Mouse (Mus musculus) left cerebral cortex, postnatal 14 days (tissue): ENCODE results near the gene Keap1. TPM values are rescaled to one million over a fixed set of nuclear protein-coding genes. Genes with fewer than 3 reads are reported as not detected.

Experiments used
- DNase-seq, 2 experiments: peaks; one replicate each; pipeline ENCODE4 v3.0.0; 2021 to 2022; ENCODE audit warnings: low spot score in 2 of 2, mixed read lengths in 1 of 2
- intact Hi-C: fragments of 180-260 bp; cut with DNase I; formaldehyde crosslinking; loops from one replicate; pipeline ENCODE4 v1.15.1; 2025
- total RNA-seq, 2 experiments: library from RNA; stranded (reverse); gene quantifications; 2 replicates each; pipeline ENCODE4 v1.2.3; 2021

Keap1 gene
- total RNA-seq, 2 experiments from 2014 or later, result 47.2 to 50.5 TPM

- intact Hi-C loops, result no loop called here
Observed at GRCm38 (mm10) chr9:21210821-21211220, 28.3 kb downstream of the Keap1 start.

DNA sequence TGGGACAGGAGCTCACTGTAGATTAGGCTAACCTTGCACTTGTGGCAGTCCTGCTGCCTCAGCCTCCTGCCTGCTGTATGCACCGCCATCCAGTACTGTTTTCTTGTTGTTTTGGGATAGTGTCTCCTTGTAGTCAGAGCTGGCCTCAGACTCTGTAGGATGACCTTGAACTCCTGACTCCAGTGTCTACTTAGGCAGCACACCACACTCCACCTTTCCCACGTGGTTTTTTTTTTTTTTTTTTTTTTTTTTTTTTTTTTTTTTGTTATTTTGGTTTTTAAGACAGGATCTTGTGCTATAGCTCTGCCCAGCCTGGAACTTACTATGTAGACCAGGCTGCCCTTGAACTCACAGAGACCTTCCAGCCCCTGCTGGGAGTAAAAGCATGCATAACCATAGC lies 30.5 kb downstream of the Keap1 start:
- DNase-seq, result no peak
- intact Hi-C loops, result no loop called here

More at GRCm38 (mm10) chr9:21210821-21211220, 28.3 kb downstream of the Keap1 start:
- DNase-seq, result no peak

DNA sequence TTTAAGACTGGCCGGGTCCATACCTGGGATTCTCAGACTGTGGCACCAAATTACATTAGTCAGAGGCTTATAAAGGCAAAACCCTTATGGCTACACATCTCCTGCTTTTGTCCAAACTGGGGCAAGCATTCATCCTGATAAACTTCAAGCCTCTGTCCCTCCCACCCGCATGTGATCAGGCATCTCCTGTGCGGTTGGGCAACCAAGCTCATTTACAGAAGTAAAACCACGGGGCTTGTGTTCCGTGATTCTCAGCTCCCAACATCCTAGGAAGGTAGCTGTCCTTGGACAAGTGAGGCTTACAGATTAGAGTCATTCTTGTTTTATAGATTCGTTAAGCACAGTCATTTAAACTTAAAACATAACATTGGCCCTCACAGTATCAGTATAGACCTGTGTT lies 32.3 kb downstream of the Keap1 start:
- intact Hi-C loops, result no loop called here

GRCm38 (mm10) chr9:21204528-21205272 lies 34.5 kb downstream of the Keap1 start:
- DNase-seq, result peak; percentile 22 to 70
- intact Hi-C loops, result no loop called here

More for the DNA sequence above, 32.3 kb downstream of the Keap1 start:
- DNase-seq, result no peak

DNA sequence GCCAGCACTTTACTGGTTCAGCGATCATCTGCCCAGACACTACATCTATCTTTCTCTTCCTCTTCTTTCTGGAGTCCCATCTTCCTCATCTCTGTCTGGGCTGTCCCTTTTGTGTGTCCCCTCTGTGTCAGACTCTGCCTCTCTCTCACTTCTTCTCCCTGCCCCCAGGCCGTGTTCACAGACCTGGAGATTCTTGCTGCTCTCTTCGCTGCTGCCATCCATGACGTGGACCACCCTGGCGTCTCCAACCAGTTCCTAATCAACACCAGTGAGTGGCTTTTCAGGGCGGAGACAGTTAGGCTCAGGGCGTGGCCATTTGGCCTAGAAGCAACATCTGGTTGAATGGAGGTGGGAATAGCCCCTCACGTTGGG lies 35.0 kb downstream of the Keap1 start:
- no peak for DNase-seq
- intact Hi-C loops, result no loop called here

GRCm38 (mm10) chr9:21198960-21199359 lies 40.2 kb downstream of the Keap1 start:
- intact Hi-C loops, result loop anchor here (5.0 kb wide), 1 partner anchor 37 kb away; no protein-coding TSS in a partner anchor
- no peak for DNase-seq

- intact Hi-C loops, result loop anchor here (5.0 kb wide), 1 partner anchor 36 kb away; no protein-coding TSS in a partner anchor
- peak; percentile 80 to 92 for DNase-seq
Observed at GRCm38 (mm10) chr9:21197981-21198380, 41.2 kb downstream of the Keap1 start.

DNA sequence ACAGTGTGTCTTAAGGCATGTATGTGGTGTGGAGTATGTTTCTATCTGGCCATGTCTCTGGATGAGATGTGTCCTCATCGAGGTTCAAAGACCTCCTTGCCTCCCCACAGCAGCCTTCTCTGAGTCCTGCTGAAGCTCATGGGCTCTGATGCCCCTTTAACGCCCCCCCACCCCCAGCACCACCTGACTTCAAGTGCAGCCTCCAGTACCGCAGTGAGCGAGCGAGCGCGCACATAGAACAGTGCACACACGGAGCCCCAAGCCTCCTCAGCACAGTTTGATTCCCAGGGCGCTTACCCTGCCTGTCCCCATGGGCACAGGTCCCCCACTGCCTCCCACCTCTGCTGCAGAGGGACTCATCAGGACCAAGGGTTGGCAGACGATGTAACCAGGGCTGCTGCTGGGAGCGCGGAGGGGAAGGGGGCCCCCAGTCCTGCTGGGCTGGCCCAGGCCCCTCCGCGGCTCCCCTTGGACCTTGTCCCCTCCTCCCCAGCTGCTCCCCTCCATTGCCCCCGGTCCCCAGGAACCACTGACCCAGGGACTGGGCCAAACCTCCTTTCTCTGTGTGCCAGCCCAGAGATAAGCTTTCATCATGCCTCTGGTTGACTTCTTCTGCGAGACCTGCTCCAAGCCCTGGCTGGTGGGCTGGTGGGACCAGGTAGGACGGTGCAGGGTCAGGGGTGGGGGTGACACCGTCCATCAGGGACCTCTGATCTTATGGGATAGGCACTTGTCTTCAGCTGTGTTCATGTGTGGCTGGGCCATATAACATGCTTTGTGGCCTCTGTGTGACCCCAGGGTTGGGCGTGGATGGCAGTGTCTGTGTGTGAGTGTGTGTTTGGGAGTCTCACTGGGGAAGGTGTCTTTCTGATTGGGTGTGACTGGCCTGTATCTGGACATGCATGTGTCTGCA lies 42.4 kb downstream of the Keap1 start:
- intact Hi-C loops, result loop anchor here (5.0 kb wide), 1 partner anchor 34 kb away; no protein-coding TSS in a partner anchor
- peak; percentile 74 to 78 for DNase-seq

DNA sequence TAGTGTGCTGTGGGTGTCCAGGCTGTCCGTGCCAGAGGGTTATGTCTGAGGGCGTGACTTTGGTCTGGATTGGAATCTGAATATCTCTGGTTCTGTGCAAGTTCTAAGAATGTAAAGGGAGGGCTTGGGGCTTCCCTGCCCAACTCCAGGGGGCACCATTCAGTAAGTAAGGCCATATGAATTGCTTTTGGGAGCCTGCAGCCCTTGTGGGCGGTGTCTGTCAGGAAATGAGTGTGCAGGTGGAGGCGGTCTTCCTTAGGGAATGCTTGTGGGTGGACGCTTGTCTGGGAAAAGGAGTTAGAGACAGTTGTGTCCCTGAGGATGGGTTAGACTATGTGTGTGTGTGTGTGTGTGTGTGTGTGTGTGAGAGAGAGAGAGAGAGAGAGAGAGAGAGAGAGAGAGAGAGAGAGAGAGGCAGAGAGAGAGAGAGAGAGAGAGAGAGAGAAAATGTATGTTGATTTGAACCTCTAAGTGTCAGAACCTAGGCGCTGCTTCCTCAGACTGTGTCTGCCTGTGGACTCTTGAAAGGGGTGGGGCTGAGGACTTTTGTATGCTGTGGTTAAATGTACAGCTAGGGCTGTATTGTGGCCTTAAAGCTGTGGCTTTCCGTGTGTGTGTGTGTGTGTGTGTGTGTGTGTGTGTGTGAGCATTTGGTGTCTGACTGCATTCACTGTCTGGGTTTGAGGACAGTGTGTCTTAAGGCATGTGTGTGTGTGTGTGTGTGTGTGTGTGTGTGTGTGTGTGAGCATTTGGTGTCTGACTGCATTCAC lies 43.2 kb downstream of the Keap1 start:
- intact Hi-C loops, result loop anchor here (5.0 kb wide), 1 partner anchor 34 kb away; no protein-coding TSS in a partner anchor
- peak; percentile 56 to 75 for DNase-seq

GRCm38 (mm10) chr9:21194787-21195493 lies 44.2 kb downstream of the Keap1 start:
- intact Hi-C loops, result loop anchor here (5.0 kb wide), 1 partner anchor 33 kb away; no protein-coding TSS in a partner anchor

GRCm38 (mm10) chr9:21193786-21194185 lies 45.4 kb downstream of the Keap1 start:
- DNase-seq, result no peak
- intact Hi-C loops, result no loop called here

More at GRCm38 (mm10) chr9:21194787-21195493, 44.2 kb downstream of the Keap1 start:
- no peak for DNase-seq

DNA sequence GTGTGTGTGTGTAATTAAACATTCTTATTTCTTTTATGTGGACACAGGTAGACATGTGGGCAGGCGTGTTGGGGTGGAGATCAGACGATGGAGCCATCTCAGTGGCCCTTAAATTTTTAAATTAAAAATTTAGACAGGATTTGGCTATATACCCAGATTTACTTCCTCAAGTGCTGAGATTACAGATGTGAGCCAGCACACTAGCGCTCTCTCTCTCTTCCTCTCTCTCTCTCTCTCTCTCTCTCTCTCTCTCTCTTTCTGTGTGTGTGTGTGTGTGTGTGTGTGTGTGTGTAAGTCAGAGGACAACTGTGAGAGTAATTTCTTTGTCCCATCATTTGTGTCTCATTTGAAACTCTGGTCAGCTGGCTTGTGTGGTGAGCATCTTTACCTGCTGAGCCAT lies 48.5 kb downstream of the Keap1 start:
- intact Hi-C loops, result no loop called here
- no peak for DNase-seq

- peak in 1 of 2 experiments; percentile 48 for DNase-seq
- intact Hi-C loops, result no loop called here
Observed at GRCm38 (mm10) chr9:21189905-21190304, 49.3 kb downstream of the Keap1 start.

GRCm38 (mm10) chr9:21185436-21185835 lies 53.7 kb downstream of the Keap1 start:
- intact Hi-C loops, result no loop called here
- no peak for DNase-seq

DNA sequence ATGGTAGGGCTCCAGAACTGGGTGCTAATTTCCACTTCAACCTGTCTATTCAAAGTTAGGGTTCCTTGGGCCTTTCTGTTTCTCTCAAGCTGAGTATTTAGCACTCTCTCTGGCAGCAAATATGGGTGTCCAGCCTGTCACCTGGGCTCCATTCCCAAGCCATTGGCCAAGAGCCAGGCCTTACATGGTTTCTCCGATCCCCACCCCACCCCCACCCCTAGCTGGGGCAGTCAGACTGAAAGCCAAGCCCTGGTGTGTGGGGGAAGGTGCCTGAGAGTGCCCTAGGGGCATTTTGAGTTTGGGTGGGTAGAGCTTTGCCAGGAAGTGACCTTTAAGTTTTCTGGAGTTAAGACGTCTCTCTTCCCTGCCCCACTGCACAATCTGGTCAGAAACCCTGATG lies 54.4 kb downstream of the Keap1 start:
- intact Hi-C loops, result no loop called here
- DNase-seq, result no peak

DNA sequence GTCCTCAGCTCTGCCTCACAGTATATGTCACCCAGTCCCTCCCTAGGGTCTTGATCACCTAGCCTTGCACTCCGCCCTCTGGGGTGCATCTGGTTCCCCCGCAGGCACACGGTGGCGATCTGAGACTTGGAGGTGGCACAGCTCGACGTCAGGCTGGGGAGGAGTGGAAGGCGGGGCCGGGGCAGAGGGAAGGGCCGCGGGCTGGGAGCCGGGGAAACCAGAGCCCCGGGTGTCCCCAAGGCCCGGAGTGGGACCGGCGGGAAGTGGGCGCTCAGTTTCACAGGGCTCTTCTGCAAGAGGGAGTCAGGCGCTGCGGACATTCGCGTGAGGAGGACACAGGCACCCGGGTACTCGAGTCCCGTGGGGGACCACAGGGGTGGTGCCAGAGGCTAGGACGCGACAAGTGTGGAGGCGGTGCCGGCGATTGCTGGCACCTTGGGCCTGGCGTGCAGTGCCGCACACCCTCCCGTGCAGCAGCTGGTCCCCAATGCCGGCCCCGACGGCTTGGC lies 55.2 kb downstream of the Keap1 start:
- intact Hi-C loops, result no loop called here
- DNase-seq, result no peak

GRCm38 (mm10) chr9:21183421-21183820 lies 55.7 kb downstream of the Keap1 start:
- no peak for DNase-seq
- intact Hi-C loops, result no loop called here

- intact Hi-C loops, result no loop called here
- no peak for DNase-seq
Observed at GRCm38 (mm10) chr9:21181421-21182220, 57.5 kb downstream of the Keap1 start.
